Mouse (Mus musculus): ENCODE results near the gene Cryba2.

Cryba2 gene

DNA sequence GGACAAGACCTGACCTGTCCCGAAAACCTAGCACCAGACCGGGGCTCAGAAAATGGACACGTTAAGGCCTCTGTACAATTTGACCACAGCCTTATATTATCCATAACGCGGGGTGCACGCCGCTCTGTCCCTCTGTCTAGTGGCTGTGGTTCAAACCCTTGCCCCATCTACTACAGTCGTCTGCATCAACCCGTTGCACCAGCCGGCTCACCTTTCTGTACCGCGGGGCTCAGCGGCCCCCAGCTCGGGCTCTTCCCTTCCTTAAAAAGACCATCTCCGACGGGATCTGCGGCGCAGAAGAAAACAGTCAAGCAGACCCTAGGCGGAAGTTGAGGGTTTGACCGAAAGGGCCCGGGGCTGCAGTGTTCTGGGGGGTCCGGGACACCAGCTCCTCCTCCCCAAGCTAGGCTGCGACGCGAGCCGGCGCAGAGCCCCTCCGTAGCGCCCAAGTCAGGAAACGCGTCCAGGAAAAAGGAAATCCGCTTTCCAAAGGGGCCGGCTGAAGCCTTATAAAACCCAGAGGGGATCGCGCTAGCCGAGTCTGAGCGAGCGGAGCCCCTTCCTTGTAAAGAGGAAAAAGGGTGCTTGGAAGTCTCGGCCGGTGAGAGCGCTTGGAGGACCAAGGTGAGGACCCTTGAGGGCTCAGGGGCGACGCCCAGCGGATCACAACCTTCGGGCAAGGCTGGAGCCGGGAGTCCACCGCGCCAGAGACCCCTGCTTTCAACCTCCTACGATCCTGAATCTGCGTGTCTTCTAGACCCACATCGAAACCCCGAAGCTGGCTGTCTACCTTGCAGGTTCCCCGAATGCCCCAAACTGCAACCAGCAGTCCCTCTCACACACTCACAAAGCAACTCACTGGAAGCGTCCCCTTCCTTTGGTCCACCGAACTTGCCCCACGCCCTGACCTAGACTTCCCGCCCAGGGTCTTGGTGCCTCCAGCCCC lies 8.5 kb downstream of the Cryba2 start:
- DNase-seq, result no peak

DNA sequence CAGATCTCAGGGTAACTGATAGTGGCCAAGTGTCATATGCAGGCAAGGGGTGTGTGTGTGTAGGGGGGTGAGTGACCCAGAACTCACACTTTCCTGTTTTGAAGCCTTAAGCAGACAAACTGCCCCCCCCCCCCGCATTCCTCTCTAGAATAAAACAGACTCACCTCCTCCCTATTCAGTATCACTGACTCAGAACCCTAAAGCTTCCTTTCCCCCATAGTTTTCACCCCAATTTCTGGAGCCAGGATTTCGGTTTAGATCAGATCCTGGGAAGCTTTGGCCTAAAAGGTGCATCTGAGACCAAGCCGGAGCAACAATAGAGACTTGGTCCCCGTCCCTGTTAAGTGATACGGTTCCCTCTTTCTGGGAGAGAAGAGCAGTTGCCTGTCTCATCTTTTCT lies 9.5 kb downstream of the Cryba2 start:
- DNase-seq, result no peak

DNA sequence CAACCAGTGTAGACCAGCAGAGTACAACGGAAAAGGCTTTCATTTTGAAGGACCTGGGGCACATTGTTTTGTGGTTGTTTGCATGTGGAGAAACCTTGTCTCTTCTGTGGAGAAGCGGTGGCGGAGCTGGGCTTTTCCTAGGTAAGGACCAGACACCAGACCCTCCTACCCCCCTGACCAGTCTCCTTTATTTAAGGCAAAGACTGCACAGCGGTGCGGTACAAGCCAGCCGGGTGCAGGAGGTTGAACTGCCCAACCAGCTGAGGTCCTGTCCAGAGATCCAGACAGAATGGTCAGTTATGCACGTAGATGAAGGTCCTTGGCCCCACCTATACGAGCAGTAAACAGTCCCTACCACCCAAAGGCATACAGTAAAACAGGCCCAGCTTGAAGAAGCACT lies 10.1 kb downstream of the Cryba2 start:
- DNase-seq, result no peak

- DNase-seq, result no peak
Measured at GRCm38 (mm10) chr1:74882055-74882734, 10.7 kb downstream of the Cryba2 start.

DNA sequence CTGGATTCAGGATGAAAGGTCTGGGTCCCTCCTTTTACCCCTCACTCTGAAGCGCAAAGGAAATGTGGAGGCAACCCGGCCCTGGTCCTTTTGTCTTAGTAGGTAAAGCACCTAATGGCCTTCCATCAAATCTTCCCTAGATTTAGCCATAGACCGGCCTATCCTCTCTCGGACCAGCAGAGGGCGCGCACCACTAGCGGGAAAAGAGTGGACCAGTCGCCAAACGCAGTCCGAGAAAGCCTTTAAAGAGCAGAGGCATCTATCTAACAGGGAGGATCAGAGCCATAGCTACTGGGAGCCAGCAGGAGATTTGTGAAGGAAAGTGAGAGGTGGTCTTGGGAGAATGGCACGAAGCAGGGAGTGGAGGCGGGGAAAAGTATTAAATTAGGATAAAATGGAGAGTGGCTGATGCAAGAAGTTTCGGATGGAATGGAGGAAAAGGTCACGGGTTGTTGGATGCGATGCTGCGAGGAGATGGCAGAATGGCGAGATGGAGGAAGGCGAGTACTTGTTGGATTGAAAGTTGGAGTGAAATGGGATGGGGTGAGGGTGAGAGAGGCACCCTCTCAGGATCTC lies 12.1 kb downstream of the Cryba2 start:
- DNase-seq, result peak; percentile 42 to 68

DNA sequence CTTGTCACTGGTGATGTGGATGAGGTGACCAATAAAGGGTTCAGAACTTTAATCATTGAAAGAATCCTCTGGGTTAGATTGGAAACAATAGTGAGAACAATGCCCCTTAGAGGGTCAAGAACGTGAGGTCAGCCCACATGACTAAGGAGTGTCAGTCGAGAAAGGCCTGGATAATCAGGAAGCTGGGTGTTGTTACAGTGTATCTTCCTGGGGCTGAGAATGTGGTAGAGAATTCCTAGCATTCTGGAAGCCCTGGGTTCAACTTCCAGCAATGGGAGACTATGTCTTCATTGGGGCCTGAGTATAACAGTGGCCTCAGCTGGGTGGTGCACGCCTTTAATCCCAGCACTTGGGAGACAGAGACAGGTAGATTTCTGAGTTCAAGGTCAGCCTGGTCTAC lies 15.7 kb downstream of the Cryba2 start:
- no peak for DNase-seq

DNA sequence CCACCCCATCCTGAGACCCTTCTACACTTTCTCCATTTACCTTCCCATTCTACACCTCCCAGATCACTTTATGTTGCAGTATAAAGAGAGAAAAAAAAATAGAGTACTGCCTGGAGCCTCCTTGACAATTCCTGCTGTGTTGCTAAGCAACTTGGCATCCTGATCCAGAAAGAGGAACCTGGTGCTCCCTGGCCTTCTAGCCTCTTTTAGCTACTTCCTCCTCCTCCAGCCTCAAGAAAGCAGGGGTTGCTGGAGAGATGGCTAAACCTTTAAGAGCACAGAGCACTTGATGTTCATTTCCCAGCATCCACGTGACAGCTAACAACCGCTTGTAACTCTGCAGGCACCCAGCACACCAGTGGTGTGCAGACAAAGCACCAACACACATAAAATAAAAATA lies 20.7 kb downstream of the Cryba2 start:
- DNase-seq, result no peak

- DNase-seq, result no peak
Measured at GRCm38 (mm10) chr1:74861783-74862182, 31.2 kb downstream of the Cryba2 start.

DNA sequence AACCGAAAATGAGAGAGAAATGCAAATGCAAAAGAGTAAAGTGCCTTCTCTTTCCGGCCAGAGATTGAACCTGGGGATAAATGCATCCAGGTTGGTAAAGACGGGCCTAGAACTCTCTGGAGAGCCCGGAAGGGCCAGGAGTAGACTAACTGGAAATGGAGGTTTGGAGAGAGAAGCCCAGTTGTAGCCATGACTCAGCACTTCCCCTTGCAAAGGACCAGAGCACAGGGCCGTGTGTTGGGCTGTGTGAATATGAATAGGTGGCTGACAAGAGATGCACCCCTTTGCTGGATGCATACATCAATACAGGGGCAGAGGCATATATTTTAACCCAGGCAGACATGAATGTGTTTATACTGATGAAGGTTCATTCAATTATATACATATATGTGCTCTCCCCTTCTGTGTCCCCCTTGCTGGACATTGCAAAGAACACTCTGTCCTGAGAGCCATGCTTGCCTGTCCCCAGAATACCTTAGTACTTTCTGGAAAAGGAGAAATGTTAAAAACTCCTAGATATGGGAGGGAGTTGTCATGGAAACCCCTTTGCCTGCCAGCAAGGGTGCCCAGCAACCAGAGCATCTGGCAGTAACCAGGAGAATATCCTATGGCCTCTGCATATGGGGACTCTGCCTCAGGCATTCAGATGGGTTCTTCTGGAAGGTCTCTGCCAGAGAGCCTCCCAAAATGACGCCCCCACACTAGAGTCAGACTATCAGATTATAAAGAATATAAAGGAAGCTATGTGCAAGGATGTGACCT lies 33.5 kb downstream of the Cryba2 start:
- no peak for DNase-seq

DNA sequence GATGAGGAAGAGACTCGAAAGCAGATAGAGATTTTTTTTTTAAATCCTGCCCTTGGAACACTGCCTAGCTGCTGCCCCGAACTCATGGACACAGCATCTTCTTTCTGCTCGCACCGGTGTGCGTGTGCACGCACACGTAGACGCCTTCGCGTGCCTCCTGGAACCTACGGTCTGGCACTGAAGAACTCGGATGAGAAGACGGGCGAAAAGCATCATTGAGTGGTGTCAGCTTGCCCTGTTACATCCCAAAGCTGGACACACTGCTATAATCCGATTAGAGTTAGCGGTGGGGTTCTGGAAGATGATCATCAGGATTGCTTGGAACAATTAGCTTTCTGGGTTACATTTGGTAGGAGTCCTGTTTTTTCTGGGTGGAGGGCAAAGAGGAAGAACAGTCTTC lies 34.1 kb downstream of the Cryba2 start:
- no peak for DNase-seq

- DNase-seq, result peak; percentile 20 to 31
Measured at GRCm38 (mm10) chr1:74858171-74858719, 34.7 kb downstream of the Cryba2 start.

GRCm38 (mm10) chr1:74857677-74858076 lies 35.3 kb downstream of the Cryba2 start:
- DNase-seq, result no peak

DNA sequence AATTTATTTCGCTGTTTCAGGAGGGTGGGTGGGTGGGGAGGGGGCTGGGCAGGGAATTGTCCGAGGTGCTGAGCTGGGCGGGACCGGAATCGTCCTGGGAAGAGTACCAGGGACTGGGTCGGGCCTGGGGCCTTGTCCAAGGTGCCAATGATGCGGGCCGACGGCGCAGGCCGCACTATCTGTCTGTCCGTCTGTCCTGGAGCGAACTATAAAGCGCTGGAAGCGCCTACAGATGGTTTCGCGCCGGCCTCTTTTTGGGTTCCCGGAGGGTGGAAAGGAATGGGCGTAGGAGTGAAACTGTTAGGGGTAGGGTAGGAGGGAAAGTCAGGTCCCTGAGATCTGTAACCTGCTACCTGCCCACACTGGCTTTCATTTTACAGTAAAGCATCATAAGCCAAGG lies 35.7 kb downstream of the Cryba2 start:
- DNase-seq, result no peak

- DNase-seq, result no peak
Measured at GRCm38 (mm10) chr1:74856791-74857190, 36.2 kb downstream of the Cryba2 start.

DNA sequence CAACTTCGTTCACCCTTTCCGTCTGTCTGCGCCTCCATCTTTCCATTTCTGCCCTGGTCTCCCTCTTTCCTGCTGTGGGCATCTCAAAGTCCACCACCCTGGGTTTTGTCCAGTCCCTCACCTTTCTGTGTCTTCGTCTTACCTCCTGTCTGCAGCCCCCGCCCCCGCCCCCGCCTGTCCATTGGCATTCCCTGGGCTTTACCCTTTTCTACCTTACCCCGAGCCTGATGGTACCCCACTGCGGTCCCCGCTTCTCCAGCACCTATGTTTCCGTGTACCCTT lies 36.6 kb downstream of the Cryba2 start:
- no peak for DNase-seq

GRCm38 (mm10) chr1:74855651-74856438 lies 37.1 kb downstream of the Cryba2 start:
- no peak for DNase-seq

DNA sequence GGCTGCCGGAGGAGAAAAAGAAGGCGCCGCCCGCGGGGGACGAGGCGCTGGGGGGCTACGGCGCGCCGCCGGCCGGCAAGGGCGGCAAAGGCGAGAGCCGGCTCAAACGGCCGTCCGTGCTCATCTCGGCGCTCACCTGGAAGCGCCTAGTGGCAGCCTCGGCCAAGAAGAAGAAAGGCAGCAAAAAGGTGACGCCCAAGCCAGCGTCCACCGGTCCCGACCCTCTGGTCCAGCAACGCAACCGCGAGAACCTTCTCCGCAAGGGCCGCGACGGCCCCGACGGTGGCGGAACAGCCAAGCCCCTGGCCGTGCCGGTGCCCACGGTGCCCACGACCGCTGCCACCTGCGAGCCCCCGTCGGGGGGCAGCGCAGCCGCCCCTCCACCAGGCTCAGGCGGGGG lies 37.8 kb downstream of the Cryba2 start:
- no peak for DNase-seq

DNA sequence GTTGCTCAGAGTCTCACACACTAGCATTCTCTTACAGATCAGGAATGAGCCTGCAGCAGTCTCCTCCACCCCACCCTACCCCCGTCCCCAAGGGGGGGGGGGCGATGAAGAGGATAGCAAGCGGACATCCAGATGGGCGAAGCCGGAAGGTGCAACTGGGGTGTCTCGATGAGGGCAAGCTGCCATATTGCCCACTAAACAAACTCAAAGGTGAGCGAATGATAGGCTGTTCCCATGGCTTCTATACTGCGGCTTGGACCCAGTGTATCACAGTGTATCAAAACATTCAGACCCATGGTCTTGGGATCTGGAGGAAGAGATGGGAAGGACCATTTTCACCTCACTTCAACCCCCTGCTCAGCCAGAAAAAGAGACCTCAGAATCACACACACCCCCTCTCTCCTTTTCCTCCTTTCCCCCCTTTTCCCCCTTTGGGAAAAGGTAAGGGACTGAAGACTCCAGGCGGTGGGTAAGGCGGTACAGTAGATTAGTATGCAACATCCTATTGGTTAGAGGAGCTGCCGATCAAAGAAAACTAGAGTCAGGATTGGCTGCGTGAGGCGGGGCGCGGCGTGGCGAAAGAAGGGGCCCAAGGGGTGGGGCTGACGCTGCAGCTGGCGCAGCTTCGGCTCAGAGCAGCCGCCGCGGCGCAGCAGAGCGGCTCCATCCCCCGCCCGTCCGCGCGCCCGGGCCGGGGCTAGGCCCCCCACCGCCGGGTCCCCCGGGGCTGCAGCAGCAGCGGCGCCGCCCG lies 38.5 kb downstream of the Cryba2 start, which contains the start of gene Cdk5r2:
Gene Cdk5r2, plus strand, starts transcription at position 629 of the 751 bp plus-strand sequence.
- DNase-seq, result peak; percentile 81 to 82

- DNase-seq, result no peak
Measured at GRCm38 (mm10) chr1:74851001-74851775, 41.8 kb downstream of the Cryba2 start.

DNA sequence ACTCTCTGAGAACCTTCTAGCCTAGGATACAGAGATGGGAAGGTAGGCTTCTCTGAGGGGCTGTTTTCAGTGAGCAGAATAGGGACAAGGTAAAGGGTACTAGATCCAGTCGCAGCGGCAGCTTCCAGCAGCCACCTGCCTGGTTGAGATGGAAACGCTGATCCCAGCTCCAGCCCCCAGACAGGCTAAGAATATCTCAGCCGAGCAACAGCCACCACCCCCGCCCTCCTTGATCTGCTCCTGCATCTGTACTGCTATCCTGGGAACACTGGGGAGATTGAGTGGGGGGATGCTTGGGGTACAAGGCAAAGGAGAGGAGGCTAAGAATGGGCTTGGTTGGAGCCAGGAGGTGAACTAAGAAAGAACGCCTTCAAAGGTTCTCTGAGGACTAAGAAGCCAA lies 42.7 kb downstream of the Cryba2 start:
- DNase-seq, result no peak
